Mouse (Mus musculus) liver, postnatal 0 days (tissue): ENCODE data around the gene Mbl1. TPM values are rescaled to one million over a fixed set of nuclear protein-coding genes. Genes with fewer than 3 reads are reported as not detected.

Source experiments
- ATAC-seq: fragments of 200-750 bp; cut with Nextera tagmentation; 2 replicates; pipeline ENCODE4 v1.8.0; 2017; ENCODE audit warnings: mild to moderate bottlenecking, moderate library complexity
- DNase-seq: peaks from one replicate; pipeline ENCODE4 v3.0.0-alpha.2; 2016
- H3K27ac ChIP-seq: fragments of 300-500 bp; sonication (generic); 2 replicates; pipeline ENCODE4 v1.5.1; 2014; ENCODE audit warnings: antibody characterized with exemption, moderate library complexity, mild to moderate bottlenecking, low read depth
- H3K27me3 ChIP-seq: fragments of 300-500 bp; sonication (generic); 2 replicates; pipeline ENCODE4 v1.6.1; 2014; ENCODE audit warnings: low read length, control low read depth, mixed read lengths; ENCODE audit not compliant: insufficient read depth
- H3K36me3 ChIP-seq: fragments of 300-500 bp; sonication (generic); replicated peaks from 2 replicates; pipeline ENCODE4 v1.6.1; 2014; ENCODE audit warnings: mild to moderate bottlenecking, control low read depth, low read length, moderate library complexity, mixed read lengths; ENCODE audit not compliant: insufficient read depth
- H3K4me1 ChIP-seq: fragments of 300-500 bp; sonication (generic); 2 replicates; pipeline ENCODE4 v1.6.1; 2014; ENCODE audit warnings: antibody characterized with exemption, mild to moderate bottlenecking, control low read depth; ENCODE audit not compliant: insufficient read depth
- H3K4me2 ChIP-seq: fragments of 300-500 bp; sonication (generic); 2 replicates; pipeline ENCODE4 v1.6.1; 2014; ENCODE audit warnings: low read depth, mild to moderate bottlenecking, low read length, moderate library complexity, mixed read lengths
- H3K4me3 ChIP-seq: fragments of 300-500 bp; sonication (generic); 2 replicates; pipeline ENCODE4 v1.5.1; 2014; ENCODE audit warnings: low read depth, low read length
- H3K9ac ChIP-seq: fragments of 300-500 bp; sonication (generic); replicated peaks from 2 replicates; pipeline ENCODE4 v1.6.1; 2014; ENCODE audit warnings: mild to moderate bottlenecking, moderate library complexity
- H3K9me3 ChIP-seq: fragments of 300-500 bp; sonication (generic); 2 replicates; pipeline ENCODE4 v1.6.1; 2016; ENCODE audit warnings: mild to moderate bottlenecking, control low read depth, low read length, mixed read lengths
- CTCF ChIP-seq: sonication (generic); IDR thresholded peaks from 2 replicates; pipeline ENCODE4 v1.5.1; 2016; ENCODE audit warnings: antibody characterized with exemption, low read depth
- EP300 ChIP-seq: IDR thresholded peaks from 2 replicates; pipeline ENCODE4 v1.6.1; 2016; ENCODE audit warnings: antibody characterized with exemption, low read depth, mild to moderate bottlenecking
- WGBS: fragments of 180-500 bp; shearing (Covaris S2); extraction: QIAGEN DNeasy Blood & Tissue Kit; methylation state at CpG from one replicate; pipeline ENCODE4 v1.1.7; 2014; ENCODE audit not compliant: insufficient replicate concordance; 5-methylcytosine and 5-hydroxymethylcytosine counted together
- polyA plus RNA-seq: library from polyadenylated mRNA; unstranded; fragments of >200 nt; fragmentation: Nextera tagmentation; extraction: Ambion mirVana; gene quantifications from 2 replicates; pipeline ENCODE4 v1.2.1, GENCODE M21; 2015

The Mbl1 gene
- polyA plus RNA-seq, 1 experiment from 2014 or later = 67.0 TPM

DNA sequence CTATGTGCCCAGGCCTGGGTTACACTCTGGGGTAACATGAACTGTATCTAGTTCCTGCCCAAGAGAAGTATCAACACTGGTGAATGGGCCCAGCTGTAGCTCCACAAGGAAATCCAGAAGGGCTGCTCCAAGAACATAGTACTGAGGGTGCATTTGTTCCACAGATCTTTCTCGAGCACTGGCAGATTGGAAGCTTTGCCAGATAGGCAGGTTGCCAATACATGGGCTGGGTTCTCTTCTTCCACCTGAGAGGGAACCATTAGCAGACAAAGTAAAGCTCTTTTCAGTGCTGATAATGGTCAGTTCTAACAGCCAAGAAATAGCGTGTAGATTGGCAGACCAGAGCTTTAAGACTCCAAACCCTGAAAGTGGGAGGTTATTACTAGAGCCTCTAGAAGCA lies 3.9 kb upstream of the Mbl1 start:
- WGBS = 77% methylated on average over 2 of the region's 2 CpGs
- Histone ChIP-seq H3K27me3 (no peaks in the 10 kb centered on the region), H3K36me3 (no peaks in the 10 kb centered on the region), H3K9ac (no peak overlapping the region), H3K4me2 (no peak overlapping the region), H3K9me3 (no peaks in the 10 kb centered on the region), H3K4me3 (no peak overlapping the region), H3K27ac (no peak overlapping the region), H3K4me1 (no peaks in the 10 kb centered on the region)
- ATAC-seq = no peak
- no peak for DNase-seq
- TF ChIP-seq EP300 = no peak
- no peak for TF ChIP-seq CTCF

DNA sequence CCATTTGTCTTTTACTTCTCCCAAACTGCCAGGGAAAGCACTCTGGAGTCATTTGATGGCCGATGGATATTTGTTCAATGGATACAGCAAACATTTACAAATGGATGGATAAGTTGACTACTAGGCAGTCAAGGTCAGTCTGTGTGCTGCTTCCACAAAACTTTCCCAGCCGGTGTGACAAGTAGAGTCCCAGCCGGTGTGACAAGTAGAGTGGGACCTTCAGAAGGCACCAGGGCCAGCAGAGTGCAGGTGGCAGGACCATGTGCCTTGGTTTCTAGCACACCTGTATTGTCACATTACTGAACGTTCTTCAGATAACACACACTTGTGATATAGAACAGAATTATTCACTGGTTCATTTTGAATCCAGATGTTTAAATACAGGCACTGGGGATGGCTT lies 8.8 kb downstream of the Mbl1 start:
- Histone ChIP-seq H3K4me2 (no peak overlapping the region), H3K4me1 (0 out of 2 replicates have a peak, but pooled peaks cover 5% of the 10 kb centered on the region), H3K9me3 (no peaks in the 10 kb centered on the region), H3K9ac (no peak overlapping the region), H3K27ac (peak overlapping the region; percentile 71), H3K27me3 (no peaks in the 10 kb centered on the region), H3K36me3 (no peaks in the 10 kb centered on the region), H3K4me3 (no peak overlapping the region)
- WGBS = 64% methylated on average over 4 of the region's 4 CpGs
- TF ChIP-seq EP300 = no peak
- TF ChIP-seq CTCF = no peak
- DNase-seq (no peak), ATAC-seq (no peak)

DNA sequence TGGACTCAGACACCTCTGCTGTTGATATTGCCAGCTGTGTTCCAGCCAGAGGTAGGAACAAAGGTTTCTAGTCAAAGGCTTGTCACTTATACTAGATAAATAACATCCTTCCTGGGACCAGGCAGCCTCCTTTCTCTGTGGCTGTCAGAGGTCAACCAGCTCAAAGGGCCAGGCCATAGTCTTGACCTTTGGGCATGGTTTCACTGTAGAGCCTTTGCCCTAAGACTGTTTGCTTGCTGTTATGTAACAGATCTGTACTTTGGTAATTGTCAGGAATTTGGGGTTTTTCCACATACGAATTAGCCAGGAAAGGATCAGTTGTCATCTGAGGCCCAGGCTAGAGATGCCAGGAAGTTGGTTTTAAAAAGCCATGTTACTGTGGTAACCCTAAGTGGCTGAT lies 9.5 kb downstream of the Mbl1 start:
- Histone ChIP-seq H3K4me2 (no peak overlapping the region), H3K36me3 (no peaks in the 10 kb centered on the region), H3K9ac (no peak overlapping the region), H3K4me3 (no peak overlapping the region), H3K27me3 (no peaks in the 10 kb centered on the region), H3K9me3 (no peaks in the 10 kb centered on the region), H3K4me1 (0 out of 2 replicates have a peak, but pooled peaks cover 5% of the 10 kb centered on the region), H3K27ac (peak overlapping the region; percentile 71)
- no peak for TF ChIP-seq CTCF
- peak; percentile 70; the same call in 1 of the 2 replicates for TF ChIP-seq EP300
- WGBS = 29% methylated on average over 1 of the region's 1 CpGs
- peak; percentile 91 for ATAC-seq
- peak; percentile 27 for DNase-seq

DNA sequence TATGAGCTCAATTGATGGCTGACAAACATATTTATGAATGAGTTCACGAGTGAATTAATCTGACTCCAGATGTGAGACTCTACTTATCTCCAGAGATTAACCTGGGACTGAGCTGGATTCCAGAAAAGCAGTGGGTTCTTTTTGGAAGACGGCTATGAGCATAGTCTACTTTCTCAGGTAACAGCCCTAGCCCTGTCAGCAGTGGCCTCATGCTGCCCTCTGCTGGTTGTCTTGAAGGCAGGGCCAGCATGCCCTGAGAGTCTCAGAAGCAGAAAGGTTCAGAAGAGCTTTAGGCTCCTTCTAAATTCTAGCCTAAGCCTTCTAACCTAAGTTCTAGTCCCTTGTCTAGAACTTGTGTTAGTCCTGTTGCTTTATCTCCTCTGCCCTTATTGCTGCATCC lies 11.4 kb downstream of the Mbl1 start:
- WGBS = 19% methylated on average over 2 of the region's 2 CpGs
- Histone ChIP-seq H3K27me3 (no peaks in the 10 kb centered on the region), H3K36me3 (no peaks in the 10 kb centered on the region), H3K4me3 (no peak overlapping the region), H3K4me2 (no peak overlapping the region), H3K9ac (no peak overlapping the region), H3K9me3 (no peaks in the 10 kb centered on the region), H3K4me1 (0 out of 2 replicates have a peak, but pooled peaks cover 5% of the 10 kb centered on the region), H3K27ac (no peak overlapping the region)
- TF ChIP-seq CTCF = peak; percentile 83
- TF ChIP-seq EP300 = no peak
- ATAC-seq (peak; percentile 57), DNase-seq (peak; percentile 65)

DNA sequence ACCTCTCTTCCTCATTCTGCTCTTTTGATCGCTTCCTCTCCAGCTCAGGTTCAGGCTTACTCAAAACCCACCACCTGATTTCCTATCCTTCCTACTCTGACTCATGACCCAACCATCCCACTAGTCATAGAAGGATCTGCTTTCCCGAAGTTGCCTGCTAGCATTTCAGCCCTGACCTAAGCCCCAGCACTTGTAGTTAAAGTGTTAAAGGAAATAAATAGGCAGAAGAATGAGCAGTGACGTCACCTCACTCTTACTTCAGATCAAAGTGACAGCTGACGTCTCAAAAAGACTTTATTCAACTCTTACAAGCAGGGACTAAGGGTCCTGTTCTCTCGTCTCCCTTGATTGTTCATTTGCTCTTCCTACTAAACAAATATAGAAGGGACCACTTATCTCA lies 16.0 kb downstream of the Mbl1 start:
- Histone ChIP-seq H3K4me3 (no peak overlapping the region), H3K36me3 (no peaks in the 10 kb centered on the region), H3K27me3 (no peaks in the 10 kb centered on the region), H3K9ac (no peak overlapping the region), H3K4me1 (no peaks in the 10 kb centered on the region), H3K9me3 (no peaks in the 10 kb centered on the region), H3K27ac (no peak overlapping the region), H3K4me2 (no peak overlapping the region)
- TF ChIP-seq CTCF (no peak), EP300 (no peak)
- ATAC-seq = no peak
- no peak for DNase-seq
- WGBS = 32% methylated on average over 5 of the region's 5 CpGs

DNA sequence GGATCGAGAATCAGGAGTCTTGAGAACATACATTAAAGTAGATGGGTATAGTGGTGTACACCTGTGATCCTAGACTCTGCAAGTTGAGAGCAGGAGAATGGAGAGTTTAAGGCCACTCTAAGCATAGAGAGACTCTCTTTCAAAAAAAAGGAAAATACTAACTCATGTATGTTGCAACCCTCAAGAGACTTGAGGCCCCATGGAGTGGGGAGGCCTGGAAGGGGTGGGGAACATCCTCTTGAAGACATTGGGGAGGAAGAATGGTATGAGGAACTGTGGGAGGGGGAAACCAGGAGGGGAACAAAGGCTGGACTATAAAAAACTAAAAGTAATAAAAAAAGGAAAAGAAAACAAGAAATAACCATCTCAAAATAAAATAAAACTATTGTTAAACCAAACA lies 17.3 kb downstream of the Mbl1 start:
- no peak for TF ChIP-seq CTCF
- TF ChIP-seq EP300 = no peak
- no peak for DNase-seq
- no peak overlapping the region for H3K27ac ChIP-seq
- no peak overlapping the region for H3K9ac ChIP-seq
- H3K4me2 ChIP-seq = no peak overlapping the region
- WGBS = 70% methylated on average over 1 of the region's 1 CpGs
- ATAC-seq = no peak
- H3K27me3 ChIP-seq = no peaks in the 10 kb centered on the region
- H3K9me3 ChIP-seq = no peaks in the 10 kb centered on the region
- H3K36me3 ChIP-seq = no peaks in the 10 kb centered on the region
- no peak overlapping the region for H3K4me3 ChIP-seq
- no peaks in the 10 kb centered on the region for H3K4me1 ChIP-seq

DNA sequence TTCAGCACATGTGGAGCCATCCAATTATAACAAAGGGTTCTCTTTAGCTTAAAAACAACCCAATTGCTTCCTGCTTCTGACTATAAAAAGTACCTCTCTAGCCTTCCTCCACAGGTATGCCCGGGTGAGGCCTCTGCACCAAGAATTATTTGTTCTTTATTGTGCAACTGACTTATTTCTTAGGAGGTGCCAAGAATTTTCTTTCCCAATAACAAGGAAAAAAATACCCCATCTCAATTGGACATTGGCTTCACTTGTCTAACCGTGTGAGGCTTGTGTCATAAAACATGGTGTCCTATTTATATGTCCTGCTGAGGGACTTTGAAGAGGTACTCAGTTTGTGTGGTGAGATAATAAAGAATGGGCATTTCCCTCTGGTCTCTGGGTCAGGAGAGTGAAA lies 19.3 kb downstream of the Mbl1 start:
- TF ChIP-seq EP300 (peak; percentile 30; the same call in 1 of the 2 replicates), CTCF (no peak)
- H3K4me1 ChIP-seq = 0 out of 2 replicates have a peak, but pooled peaks cover 3% of the 10 kb centered on the region
- ATAC-seq (peak; percentile 76), DNase-seq (no peak)
- H3K9me3 ChIP-seq = no peaks in the 10 kb centered on the region
- H3K27ac ChIP-seq = peak overlapping the region; percentile 51; the same call in 1 of the 2 replicates
- H3K36me3 ChIP-seq = no peaks in the 10 kb centered on the region
- H3K27me3 ChIP-seq = no peaks in the 10 kb centered on the region
- no peak overlapping the region for H3K4me3 ChIP-seq
- H3K9ac ChIP-seq = no peak overlapping the region
- WGBS = 58% methylated on average over 2 of the region's 2 CpGs
- no peak overlapping the region for H3K4me2 ChIP-seq
